Mouse (Mus musculus) monocyte, adult 5-6 weeks (primary cell): Measurements from ENCODE around the gene Klrd1. TPM values are rescaled to one million over a fixed set of nuclear protein-coding genes. Genes with fewer than 3 reads are reported as not detected.
"Not testable (repeated sequence)": the region's sequence is repeated elsewhere in the genome, so short reads cannot be mapped to it uniquely, and the experiment has no call there.

ENCODE experiments used
- ATAC-seq: fragments of 153-309, 156-312 bp; replicated peaks from 2 replicates; pipeline ENCODE4 v1.8.0; 2017; ENCODE audit warnings: mild to moderate bottlenecking; ENCODE audit not compliant: low TSS enrichment, insufficient number of reproducible peaks, severe bottlenecking, poor library complexity, low FRiP score
- total RNA-seq: library from RNA; stranded (forward); fragments of 200-1000, 200-491, 200-594 nt; gene quantifications from 3 replicates; pipeline ENCODE4 v1.2.3, GENCODE M21; 2017

Gene Klrd1
- total RNA-seq = 278 to 891 TPM (median 296 TPM) in 3 replicates

DNA sequence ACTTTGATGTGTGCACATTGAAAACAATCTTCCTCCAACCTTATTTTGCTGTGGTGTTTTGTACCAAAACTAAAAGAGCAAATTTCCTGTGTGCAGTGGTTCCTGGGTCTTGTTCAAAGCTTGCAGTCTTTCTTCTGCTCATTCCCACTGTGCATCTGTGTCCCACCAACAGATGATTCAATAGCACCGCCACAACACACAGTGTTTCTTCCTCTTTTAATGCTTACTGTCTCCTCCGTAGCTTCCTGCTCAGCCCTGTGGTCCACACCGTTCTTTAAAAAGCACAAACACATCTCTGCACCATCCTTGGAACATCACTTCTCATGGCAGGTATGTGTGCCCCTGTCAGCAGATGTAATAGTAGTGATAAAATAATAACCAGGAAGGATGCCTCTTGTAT is at the start of gene Klrd1:
TSS of gene Klrd1 (plus strand) at position 275 of the 400 bp plus-strand sequence.
- 0 out of 2 replicates have a peak, but pooled peaks have one; percentile 27 for ATAC-seq

DNA sequence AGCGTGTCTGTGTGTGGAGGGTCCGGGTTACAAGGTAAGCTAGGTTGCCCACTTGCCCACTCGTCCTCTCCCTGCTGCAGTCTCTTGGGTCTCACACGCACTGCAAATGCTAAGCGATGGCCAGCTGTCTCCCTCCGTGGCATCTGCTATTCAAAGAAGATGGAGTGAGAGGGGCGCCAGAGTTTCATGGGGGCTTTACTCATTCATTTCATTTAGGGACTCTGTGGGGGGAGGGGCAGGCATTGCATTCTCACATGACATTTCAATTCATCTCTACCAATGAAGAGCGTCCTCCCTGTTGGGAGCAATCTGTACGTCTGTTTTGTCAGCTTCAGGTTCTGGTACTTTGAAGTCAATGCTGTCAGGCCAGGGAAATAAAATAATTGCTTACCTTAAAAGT is 49.7 kb upstream of the Klrd1 start:
- ATAC-seq = no peak

DNA sequence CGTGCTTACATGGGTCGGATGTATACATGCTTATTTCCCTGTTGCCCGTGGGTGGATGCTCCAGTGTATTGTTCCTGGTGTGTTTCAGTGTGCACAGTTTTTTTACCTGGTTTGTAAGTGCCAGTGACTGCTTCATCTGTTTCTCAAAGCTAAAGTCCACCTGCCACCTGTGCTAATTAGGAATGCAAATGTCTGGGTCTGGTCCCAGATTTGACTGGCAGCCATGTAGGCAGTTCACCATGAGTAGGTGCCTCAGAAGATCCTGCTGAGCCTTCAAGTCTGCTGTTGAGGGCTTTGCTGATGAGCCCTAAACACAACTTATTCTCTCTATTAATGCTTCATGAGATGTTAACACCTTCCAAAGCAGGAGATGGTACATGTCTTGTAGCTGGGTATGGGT is 49.0 kb upstream of the Klrd1 start:
- ATAC-seq = no peak

DNA sequence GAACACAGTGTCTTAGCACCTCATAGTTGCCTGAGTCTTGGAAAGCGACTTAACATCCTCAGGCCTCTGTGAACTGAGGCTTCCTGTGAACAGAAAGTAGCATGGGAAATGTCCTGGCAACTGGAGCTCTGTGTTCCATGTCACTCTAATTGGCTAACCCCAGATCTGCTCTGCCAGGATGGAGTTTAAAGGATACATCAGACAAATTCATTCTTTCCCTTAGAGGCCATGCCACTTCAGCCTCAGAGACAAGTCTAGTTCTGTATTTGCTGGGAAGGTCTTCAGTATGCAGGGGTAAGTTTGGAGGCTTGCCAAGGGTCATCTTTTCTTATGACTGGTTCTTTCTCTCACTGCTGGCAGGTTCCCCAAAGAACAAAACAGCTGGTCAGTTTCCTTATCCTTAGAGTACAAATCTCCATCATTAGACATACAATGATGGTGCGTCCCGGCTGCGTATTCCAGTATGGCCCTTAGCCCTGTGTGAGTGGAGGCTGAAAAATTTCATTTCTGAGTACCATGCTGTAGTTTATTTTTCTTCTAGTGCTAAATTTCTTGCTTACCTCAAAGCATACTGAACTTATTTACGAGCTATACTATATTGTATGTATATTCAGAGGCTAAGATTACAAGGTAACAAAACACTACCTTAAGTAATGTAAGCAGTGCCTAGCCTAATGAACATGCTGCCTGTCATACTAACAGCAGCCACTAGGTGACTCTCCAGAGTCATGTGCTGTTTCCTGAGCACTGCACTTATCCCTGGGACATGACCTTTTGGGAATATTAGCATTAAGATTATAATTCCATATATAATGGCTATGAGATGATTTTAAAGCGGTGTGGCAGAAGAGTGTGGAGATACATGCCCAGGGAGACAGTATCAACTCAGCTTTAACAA is 47.6 kb upstream of the Klrd1 start:
- peak; percentile 64; the same call in 1 of the 2 replicates for ATAC-seq

DNA sequence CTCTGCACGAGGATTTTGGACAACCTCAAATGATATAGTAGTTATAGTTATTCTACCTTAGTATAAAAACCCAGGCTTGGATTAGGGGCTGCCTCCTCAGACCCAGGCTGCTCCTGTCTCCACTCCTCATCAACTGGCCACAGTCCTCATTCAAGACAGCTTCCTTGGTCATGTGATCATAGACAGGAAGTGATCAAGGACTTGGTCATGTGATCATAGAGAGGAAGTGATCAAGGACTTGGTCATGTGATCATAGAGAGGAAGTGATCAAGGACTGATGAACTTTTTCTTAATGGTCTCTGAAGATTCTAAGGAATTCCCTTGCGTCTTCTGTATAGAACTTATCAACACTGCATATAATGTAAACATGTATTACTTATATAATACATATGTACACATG is 44.3 kb upstream of the Klrd1 start:
- no peak for ATAC-seq

DNA sequence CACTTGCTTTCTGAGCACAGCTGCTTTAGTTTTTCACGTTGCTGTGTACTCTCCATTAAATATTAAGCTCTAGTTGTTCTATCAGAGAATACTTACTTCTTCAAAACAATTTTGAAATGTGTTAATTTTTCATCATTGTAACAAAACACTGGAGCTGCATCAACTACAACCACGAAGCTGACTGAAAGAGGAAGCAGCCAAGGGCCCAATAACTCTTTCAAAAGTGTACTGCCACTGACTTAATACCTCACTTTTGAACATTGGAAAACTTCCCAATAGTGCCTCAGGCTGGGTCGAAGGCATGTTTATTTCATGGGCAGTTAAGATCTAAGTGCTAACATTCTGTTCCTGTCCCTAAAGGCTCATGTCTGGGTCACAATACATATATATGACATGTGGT is 43.6 kb upstream of the Klrd1 start:
- ATAC-seq = no peak

DNA sequence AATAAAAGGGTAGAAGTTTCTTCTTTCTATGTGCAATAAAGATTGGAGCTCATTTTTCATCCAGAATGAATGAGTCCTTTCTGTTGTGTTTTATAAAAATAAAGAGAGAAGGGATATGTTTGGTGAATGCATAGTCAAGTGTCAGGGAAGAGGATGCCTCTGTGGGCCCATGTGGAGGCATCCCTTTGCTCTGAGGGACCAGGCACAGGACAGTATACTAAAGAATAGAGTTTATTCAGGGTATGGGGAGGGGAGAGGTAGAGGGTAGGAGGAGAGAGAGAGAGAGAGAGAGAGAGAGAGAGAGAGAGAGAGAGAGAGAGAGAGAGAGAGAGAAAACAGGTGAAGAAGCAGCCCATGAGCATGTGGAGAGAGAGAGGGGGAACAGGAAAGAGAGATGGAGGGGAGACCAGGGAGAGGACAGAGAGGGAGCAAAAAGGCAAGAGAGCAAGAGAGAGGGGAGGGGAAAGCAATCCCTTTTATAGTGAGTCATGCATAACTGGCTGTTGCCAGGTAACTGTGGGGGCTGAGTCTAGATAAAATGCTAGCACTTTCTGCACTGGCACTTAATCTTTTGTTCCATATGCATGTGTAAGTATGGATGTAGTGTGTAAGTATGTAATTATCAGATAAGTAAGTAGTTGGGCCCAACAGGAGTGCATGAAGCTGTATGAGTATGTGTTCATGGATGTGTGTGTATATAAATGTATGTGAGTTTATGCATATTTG is 34.1 kb upstream of the Klrd1 start:
- ATAC-seq = no peak

DNA sequence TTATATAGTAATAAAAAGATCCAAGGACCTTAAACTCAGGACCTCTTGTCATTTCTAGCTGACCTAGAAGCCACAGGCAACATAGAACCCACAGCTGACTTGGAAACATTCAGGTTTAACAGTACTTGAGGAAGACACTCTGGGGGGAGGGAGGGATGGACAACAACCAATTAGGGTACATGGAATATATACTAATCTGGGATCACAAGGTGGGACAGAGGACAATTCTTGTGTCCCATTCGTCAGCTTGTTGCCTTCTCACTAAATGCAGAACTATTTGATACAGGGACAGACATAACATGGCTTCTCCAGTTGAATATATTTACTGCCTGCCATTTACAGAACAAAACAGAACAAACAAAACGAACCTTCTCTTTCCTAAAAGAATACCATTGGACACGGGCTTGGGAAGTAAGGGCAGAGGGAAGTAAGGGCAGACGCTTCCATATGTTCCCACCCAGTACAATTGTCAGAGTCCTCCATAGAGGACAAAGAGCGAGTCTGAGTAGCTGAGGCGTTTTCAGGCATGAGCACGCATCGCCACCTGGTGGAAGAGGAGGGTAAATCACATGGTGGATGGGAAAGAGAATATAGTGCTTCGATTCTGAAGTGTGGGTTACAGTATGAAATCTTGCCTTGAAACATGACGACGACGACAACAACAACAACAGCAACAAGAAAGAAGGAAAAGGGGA is 32.5 kb upstream of the Klrd1 start:
- ATAC-seq = peak; percentile 92

DNA sequence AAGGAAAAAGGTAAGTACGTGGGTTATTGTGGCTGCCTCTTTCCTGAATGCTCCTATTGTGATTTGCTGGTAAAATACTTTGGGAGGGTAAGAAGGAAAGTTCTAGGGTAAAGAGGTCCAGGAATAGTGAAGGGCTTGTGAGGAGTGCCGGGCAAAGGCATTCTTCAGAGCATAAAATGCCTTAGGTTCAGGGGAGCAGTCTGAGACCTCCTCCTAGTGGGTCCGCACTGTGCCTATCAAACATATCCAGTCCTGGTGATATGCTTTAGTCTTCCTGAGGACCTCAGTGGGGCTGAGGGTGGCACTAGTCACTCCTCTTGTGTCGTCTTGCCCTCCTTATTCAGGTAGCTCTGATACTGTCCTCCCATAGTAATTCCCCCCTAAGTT is 31.9 kb upstream of the Klrd1 start:
- 0 out of 2 replicates have a peak, but pooled peaks have one; percentile 19 for ATAC-seq

DNA sequence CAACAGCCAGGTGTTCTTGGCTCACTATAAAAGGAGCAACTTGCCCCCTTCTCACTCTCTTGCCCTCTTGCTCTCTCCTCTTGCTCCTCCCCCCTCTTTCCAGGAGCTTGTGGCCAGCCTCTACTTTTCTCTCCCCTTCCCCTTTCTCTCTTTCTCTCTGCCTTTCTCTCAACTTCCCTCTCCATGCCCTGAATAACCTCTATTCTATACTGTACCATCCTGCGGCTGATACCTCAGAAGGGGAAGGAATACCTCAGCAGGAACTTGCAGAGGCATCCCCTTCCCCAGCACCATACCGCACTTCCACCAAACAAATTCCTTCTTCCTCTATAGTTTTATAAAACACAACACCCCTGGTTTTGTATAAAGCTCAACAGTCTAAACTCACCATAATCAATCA is 26.3 kb upstream of the Klrd1 start:
- ATAC-seq = 0 out of 2 replicates have a peak, but pooled peaks have one; percentile 17

DNA sequence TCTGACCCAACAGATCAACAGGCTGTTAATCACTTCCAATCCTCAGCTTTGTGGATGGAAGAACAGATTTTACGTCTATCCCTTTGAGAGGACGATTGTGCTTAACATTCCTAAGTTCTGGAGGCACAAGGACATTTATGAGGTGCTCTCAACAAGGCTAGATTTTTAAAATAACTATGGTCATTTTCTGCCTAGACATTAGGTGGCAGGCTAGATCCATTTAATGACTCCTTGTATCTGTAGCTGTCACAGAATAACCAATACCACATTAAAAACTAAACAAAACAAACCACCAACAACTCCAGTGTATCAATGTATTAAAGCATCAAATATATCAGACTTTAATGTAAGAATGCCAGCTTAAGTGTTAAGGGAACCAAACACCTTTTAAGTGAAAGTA is 16.3 kb upstream of the Klrd1 start:
- no peak for ATAC-seq

DNA sequence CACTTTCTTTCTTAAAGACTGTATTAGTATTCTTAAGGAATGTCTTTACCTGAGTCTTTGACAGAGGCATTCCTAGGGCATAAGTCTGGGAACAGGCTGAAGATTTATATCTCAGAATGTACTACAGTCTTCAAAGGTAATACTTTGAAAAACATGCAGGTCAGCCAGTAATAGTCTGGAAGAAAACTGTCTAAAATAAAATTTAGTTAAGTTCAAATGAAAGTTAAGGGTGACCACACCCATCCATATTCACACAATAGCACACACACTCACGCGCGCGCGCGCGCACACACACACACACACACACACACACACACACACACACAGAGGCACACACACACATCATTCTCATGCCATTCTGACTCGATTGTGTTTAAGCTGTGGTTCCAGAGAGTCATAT is 14.0 kb upstream of the Klrd1 start, which contains the start of gene Klre1:
TSS of gene Klre1 (plus strand) at position 301 of the 400 bp plus-strand sequence.
- no peak for ATAC-seq

DNA sequence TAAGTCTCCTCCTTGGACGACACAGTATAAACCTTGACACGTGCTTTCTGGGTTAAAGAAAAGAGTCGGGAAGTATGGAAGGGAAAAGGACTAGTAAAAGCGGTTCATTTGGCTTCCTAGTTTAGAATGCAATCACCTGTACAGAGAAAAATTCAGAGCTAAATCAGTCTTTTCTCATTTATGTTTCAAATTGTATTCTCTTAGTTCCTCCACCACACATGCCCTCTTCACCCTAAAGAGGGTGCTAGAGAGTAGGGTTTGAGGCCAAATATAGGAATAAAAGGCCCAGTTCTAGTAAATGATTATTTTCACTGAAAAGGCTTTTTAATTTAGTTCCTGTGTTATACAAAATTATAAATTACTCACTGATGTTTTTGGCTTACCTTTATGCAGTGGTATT is 10.3 kb upstream of the Klrd1 start:
- no peak for ATAC-seq

DNA sequence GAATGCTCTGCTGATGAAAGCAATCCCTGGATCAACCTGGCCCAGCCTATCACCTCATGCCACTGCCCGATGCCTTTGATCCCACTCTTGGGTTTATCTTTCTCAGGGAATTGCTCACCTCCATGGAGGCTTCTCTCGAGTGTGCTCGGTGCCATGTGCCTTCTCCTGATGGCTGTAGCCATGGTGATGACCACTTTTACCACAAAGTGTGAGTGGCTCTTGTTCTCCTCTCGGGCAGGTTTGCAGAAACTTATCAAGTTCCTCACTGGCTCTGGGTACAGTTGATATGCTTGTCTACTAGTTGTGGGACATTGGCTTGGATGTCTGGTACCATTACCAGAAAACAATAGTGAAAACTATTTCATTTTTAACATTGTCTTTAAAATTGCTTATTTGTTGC is 9.7 kb upstream of the Klrd1 start:
- ATAC-seq = peak; percentile 46; the same call in 1 of the 2 replicates

DNA sequence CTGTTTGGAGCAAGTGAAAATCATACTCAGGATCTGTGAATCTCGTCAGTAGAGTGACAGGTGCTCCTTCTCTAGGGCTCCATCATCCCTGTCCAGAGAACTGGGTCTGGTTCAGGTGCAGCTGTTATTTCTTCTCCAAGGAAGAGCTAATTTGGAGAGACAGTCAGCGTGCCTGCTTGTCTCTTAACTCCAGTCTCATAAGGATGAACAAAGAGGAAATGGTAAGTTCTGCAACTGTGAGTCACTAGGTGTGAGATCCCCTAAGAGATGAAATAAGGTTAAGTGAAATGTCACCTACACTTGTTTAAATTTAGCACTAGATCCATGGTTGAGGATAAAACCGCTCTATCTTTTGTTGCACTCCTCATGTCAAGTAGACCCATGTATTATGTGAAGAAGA is 8.6 kb upstream of the Klrd1 start:
- 0 out of 2 replicates have a peak, but pooled peaks have one; percentile 25 for ATAC-seq

DNA sequence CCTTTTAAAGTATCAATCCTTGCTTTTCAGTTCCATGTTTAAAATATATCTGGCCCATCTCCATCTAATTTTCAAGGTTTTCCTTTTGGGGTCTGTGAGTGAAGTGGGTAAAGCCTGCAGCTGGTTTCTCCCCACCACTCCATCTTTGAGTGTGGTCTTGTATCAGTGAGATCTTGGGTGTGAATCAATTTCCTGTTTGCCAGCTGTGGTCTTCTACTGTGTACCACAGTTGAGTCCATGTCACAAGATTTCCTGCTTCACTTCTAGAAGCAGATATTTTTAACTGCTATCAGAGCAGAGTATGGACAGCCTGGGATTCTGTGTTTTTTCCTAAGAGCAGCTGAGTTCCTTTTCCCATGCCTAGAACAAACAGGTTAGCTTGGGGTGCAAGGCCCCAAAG is 16.8 kb downstream of the Klrd1 start:
- ATAC-seq = no peak; the same call in 1 of the 2 replicates

DNA sequence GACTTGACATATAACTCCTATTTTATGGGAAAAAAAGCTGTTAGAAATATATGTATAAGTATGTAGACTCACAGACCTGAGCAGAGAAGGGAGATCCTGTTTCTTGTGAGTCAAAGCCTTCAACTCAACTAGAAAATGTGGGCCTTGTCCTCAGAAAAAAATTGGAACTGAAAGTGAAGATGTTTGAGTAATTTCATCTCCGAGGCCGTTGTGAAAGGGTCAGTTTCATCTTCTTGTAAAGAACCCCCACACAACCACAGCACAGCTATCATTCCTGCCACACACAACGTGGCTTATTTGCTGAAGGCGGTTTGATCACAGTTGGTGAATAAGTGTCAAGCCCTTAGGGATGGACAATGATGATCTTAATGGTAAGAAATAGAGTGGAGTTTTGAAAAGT is 32.2 kb downstream of the Klrd1 start, which contains the start of gene Klrk1:
TSS of gene Klrk1 (minus strand) at position 130 of the 400 bp plus-strand sequence.
- ATAC-seq = 0 out of 2 replicates have a peak, but pooled peaks have one; percentile 43

DNA sequence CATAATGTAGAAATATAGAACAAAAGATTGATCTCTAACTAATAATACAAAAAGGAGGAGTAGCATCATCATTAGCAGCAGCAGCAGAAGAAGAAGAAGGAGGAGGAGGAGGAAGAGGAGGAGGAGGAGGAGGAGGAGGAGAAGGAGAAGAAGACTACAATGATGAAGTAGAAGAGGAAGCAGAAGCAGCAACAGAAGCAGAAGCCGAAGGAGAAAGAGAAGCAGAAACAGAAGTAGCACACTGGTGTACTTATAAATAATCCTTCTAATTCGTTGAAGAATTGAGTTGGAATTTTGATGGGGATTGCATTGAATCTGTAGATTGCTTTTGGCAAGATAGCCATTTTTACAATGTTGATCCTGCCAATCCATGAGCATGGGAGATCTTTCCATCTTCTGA is 39.5 kb downstream of the Klrd1 start:
- ATAC-seq = not testable (repeated sequence)

DNA sequence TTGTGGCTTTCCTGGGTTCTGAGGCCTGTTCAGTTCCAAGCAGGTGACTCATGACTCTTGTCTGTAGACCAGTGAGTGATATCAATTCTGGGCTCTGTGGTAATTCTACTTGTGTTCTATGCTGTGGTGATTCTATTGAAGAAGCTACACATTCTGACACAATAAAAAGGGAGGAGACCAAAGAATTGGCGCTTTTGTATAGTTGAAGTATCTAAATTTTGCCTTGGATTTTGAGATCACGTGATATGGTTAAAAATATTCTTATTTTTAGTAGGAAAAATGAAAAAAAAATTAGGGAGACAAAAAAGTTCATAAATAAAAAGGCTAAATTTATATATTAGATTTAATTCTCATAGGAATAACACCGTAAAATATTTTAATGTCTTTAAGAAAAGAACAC is 51.7 kb downstream of the Klrd1 start, which contains the start of gene Klrc3:
TSS of gene Klrc3 (minus strand) at position 101 of the 400 bp plus-strand sequence.
- ATAC-seq = not testable (repeated sequence)
